Mouse (Mus musculus): ENCODE measurements at regions not wholly inside any gene's neighbourhood (a gene's known extent, or its start where the extent isn't known, plus 50 kb on each side); places are given as distances from the start of the nearest gene placed in this dataset.

GRCm38 (mm10) chr16:93456706-93457425 lies 147.0 kb downstream of the Setd4 start:
- Histone ChIP-seq H3K9me3 (no peaks in the 10 kb centered on the region), H3K36me3 (no peaks in the 10 kb centered on the region)
- 86% methylated on average over 17 of the region's 17 CpGs for WGBS

GRCm38 (mm10) chr16:93454080-93454997 lies 149.5 kb downstream of the Setd4 start:
- H3K27ac ChIP-seq (replicated peaks): no peak overlapping the region
- H3K4me3 ChIP-seq: no peak overlapping the region
- no peak overlapping the region for H3K9ac ChIP-seq
- peaks cover 12% of the 10 kb centered on the region for H3K27me3 ChIP-seq
- H3K36me3 ChIP-seq: no peaks in the 10 kb centered on the region
- ATAC-seq (ENCODE audit: low read depth): no peak
- H3K4me1 ChIP-seq (replicated peaks): peaks cover 9% of the 10 kb centered on the region
- H3K9me3 ChIP-seq: no peaks in the 10 kb centered on the region
- H3K4me2 ChIP-seq: no peak overlapping the region
- WGBS: 32% methylated on average over 8 of the region's 8 CpGs

More at GRCm38 (mm10) chr16:93456706-93457425, 147.0 kb downstream of the Setd4 start:
- Histone ChIP-seq H3K4me3 (no peak overlapping the region), H3K4me2 (no peak overlapping the region), H3K4me1 (replicated peaks) (peaks cover 21% of the 10 kb centered on the region), H3K9ac (no peak overlapping the region), H3K27ac (replicated peaks) (no peak overlapping the region), H3K27me3 (peaks cover 12% of the 10 kb centered on the region)
- ATAC-seq (ENCODE audit: low read depth): no peak

GRCm38 (mm10) chr16:93453056-93453455 lies 150.8 kb downstream of the Setd4 start:
- ATAC-seq (ENCODE audit: low read depth): no peak
- WGBS: 80% methylated on average over 9 of the region's 9 CpGs
- no peaks in the 10 kb centered on the region for H3K36me3 ChIP-seq
- H3K27ac ChIP-seq (replicated peaks): no peak overlapping the region
- H3K9ac ChIP-seq: no peak overlapping the region
- no peak overlapping the region for H3K4me3 ChIP-seq
- no peaks in the 10 kb centered on the region for H3K4me1 ChIP-seq (replicated peaks)
- H3K9me3 ChIP-seq: no peaks in the 10 kb centered on the region
- H3K27me3 ChIP-seq: peaks cover 12% of the 10 kb centered on the region
- H3K4me2 ChIP-seq: no peak overlapping the region

DNA sequence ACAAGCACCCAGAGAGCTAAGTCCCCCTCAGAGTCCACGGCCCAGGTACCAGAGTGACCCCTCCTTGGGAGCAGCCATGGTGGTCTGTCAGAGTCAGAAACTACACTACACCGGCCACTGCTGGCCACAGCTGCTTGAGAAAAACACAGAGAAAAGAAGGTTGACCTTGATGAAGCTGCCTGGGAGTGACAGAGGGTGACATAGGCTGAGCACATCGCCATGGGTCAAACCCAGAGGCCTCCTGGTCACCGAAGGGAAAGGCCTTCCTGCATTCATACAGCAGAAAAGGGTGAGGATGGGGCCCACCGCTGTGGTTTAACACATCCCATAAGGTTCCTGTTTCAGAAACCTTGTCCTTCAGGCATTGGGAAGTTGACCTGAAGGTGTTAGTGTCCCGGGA lies 153.0 kb downstream of the Setd4 start:
- peaks cover 12% of the 10 kb centered on the region for H3K27me3 ChIP-seq
- H3K4me2 ChIP-seq: no peak overlapping the region
- 81% methylated on average over 6 of the region's 6 CpGs for WGBS
- H3K4me3 ChIP-seq: no peak overlapping the region
- no peak overlapping the region for H3K27ac ChIP-seq (replicated peaks)
- H3K4me1 ChIP-seq (replicated peaks): no peaks in the 10 kb centered on the region
- H3K36me3 ChIP-seq: no peaks in the 10 kb centered on the region
- no peak for ATAC-seq (ENCODE audit: low read depth)
- H3K9me3 ChIP-seq: no peaks in the 10 kb centered on the region
- no peak overlapping the region for H3K9ac ChIP-seq

DNA sequence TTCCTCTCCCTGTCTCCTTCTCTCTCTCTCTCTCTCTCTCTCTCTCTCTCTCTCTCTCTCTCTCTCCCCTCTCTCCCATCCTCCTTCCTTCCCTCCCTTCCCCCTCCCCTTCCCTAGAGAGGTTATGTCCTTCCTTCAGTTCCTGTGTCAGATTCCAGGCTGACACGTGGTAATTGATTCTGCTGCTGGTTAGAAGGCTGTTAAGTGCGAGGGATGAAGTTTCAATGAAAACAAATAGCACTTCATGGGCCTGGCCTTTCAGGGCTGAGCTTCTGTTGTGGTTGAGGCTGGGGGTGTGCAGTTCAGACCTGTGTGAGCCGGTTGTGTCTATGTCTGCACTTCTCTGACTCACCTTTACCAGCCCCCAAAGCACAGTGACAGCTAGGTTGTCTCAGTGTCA lies 153.9 kb downstream of the Setd4 start:
- H3K27ac ChIP-seq (replicated peaks): no peak overlapping the region
- H3K4me3 ChIP-seq: no peak overlapping the region
- H3K4me2 ChIP-seq: no peak overlapping the region
- 6% methylated on average over 3 of the region's 3 CpGs for WGBS
- ATAC-seq (ENCODE audit: low read depth): no peak
- H3K27me3 ChIP-seq: peaks cover 12% of the 10 kb centered on the region
- no peaks in the 10 kb centered on the region for H3K9me3 ChIP-seq
- no peaks in the 10 kb centered on the region for H3K4me1 ChIP-seq (replicated peaks)
- no peaks in the 10 kb centered on the region for H3K36me3 ChIP-seq
- H3K9ac ChIP-seq: no peak overlapping the region

DNA sequence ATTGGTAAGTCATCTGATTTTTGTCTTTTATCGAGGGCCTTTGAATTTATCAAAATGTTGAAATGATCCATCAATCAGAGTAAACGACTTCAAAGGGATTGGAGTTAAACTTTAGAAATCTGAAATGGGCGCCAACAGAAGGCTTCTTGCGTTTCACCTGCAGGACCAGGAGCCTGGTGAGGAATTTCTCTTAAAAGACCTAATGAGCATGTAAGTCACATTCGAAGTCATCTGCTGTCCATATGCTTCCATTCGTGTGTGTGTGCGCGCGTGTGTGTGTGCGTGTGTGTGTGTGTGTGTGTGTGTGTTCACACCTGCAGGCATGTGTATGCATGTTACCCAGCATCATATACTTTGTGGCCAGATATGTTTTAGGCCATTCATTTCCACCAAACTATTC lies 155.7 kb downstream of the Setd4 start:
- 88% methylated on average over 10 of the region's 10 CpGs for WGBS
- no peak overlapping the region for H3K9ac ChIP-seq

DNA sequence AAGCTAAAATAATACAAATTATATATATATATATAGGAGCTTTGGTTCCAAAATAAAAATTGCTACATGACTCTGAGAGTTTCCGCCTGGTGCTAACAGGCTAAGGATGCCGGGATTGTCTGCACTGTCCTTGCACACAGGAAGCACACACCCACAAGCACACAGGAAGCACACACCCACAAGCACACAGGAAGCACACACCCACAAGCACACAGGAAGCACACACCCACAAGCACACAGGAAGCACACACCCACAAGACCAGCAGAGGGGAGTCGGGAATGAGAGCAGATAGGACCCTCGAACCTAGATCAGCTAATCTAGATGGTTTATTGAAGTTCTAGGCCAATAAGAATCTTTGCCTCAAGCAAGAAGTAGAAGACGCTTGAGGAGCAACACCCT lies 156.9 kb downstream of the Setd4 start:
- WGBS: 92% methylated on average over 5 of the region's 5 CpGs
- no peak for ATAC-seq (ENCODE audit: low read depth)

More for the DNA sequence above, 155.7 kb downstream of the Setd4 start:
- H3K36me3 ChIP-seq: no peaks in the 10 kb centered on the region
- no peak for ATAC-seq (ENCODE audit: low read depth)
- H3K4me1 ChIP-seq (replicated peaks): 0 out of 2 replicates have a peak, but pooled peaks cover under 1% of the 10 kb centered on the region
- peaks cover 2% of the 10 kb centered on the region for H3K27me3 ChIP-seq
- H3K4me2 ChIP-seq: no peak overlapping the region
- H3K27ac ChIP-seq (replicated peaks): no peak overlapping the region
- H3K4me3 ChIP-seq: no peak overlapping the region
- H3K9me3 ChIP-seq: 0 out of 2 replicates have a peak, but pooled peaks cover 5% of the 10 kb centered on the region

GRCm38 (mm10) chr16:93446206-93446605 lies 157.7 kb downstream of the Setd4 start:
- H3K4me3 ChIP-seq: no peak overlapping the region
- H3K27ac ChIP-seq (replicated peaks): no peak overlapping the region
- no peak overlapping the region for H3K4me2 ChIP-seq
- no peak overlapping the region for H3K9ac ChIP-seq
- H3K9me3 ChIP-seq: 0 out of 2 replicates have a peak, but pooled peaks cover 5% of the 10 kb centered on the region
- 0 out of 2 replicates have a peak, but pooled peaks cover 10% of the 10 kb centered on the region for H3K4me1 ChIP-seq (replicated peaks)
- no peaks in the 10 kb centered on the region for H3K36me3 ChIP-seq
- WGBS: 74% methylated on average over 13 of the region's 13 CpGs
- ATAC-seq (ENCODE audit: low read depth): no peak
- no peaks in the 10 kb centered on the region for H3K27me3 ChIP-seq

More for the DNA sequence above, 156.9 kb downstream of the Setd4 start:
- Histone ChIP-seq H3K27ac (replicated peaks) (no peak overlapping the region), H3K4me1 (replicated peaks) (0 out of 2 replicates have a peak, but pooled peaks cover 10% of the 10 kb centered on the region), H3K9me3 (0 out of 2 replicates have a peak, but pooled peaks cover 5% of the 10 kb centered on the region), H3K9ac (no peak overlapping the region), H3K36me3 (no peaks in the 10 kb centered on the region), H3K4me2 (no peak overlapping the region), H3K27me3 (no peaks in the 10 kb centered on the region), H3K4me3 (no peak overlapping the region)

- ATAC-seq (ENCODE audit: low read depth): no peak
- Histone ChIP-seq H3K36me3 (no peaks in the 10 kb centered on the region), H3K4me3 (no peak overlapping the region), H3K9me3 (0 out of 2 replicates have a peak, but pooled peaks cover 5% of the 10 kb centered on the region), H3K4me1 (replicated peaks) (0 out of 2 replicates have a peak, but pooled peaks cover 16% of the 10 kb centered on the region), H3K4me2 (no peak overlapping the region), H3K27ac (replicated peaks) (no peak overlapping the region), H3K9ac (no peak overlapping the region), H3K27me3 (no peaks in the 10 kb centered on the region)
- WGBS: 52% methylated on average over 11 of the region's 11 CpGs
Observed at GRCm38 (mm10) chr16:93442837-93443236, 161.0 kb downstream of the Setd4 start.

GRCm38 (mm10) chr16:93437608-93438425 lies 166.0 kb downstream of the Setd4 start:
- H3K4me3 ChIP-seq: no peak overlapping the region
- ATAC-seq (ENCODE audit: low read depth): no peak
- H3K27ac ChIP-seq (replicated peaks): no peak overlapping the region
- 0 out of 2 replicates have a peak overlapping the region, but pooled peaks have one; percentile 16 for H3K4me2 ChIP-seq
- H3K27me3 ChIP-seq: no peaks in the 10 kb centered on the region; the same call in 1 of the 2 replicates
- H3K36me3 ChIP-seq: no peaks in the 10 kb centered on the region
- no peaks in the 10 kb centered on the region for H3K9me3 ChIP-seq
- no peak overlapping the region for H3K9ac ChIP-seq
- 25% methylated on average over 14 of the region's 14 CpGs for WGBS
- H3K4me1 ChIP-seq (replicated peaks): 0 out of 2 replicates have a peak, but pooled peaks cover 15% of the 10 kb centered on the region

DNA sequence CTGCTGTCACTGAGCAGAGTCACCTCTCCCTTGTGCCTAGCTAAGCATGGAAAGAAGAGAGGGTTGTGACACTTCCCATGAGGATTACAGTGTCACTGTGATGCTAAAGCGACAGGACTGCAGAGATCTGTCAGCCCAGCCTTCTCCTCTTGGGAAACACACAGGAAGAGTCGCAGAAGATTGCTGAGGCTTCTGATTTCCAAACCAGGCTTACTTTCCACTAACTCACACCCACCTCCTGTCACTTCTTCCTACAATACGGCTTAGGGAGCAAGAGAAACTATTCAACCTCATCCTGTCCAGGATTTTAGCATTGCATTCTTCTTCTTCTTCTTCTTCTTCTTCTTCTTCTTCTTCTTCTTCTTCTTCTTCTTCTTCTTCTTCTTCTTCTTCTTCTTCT lies 167.1 kb downstream of the Setd4 start:
- WGBS: 71% methylated on average over 3 of the region's 3 CpGs
- H3K4me2 ChIP-seq: no peak overlapping the region
- no peak overlapping the region for H3K4me3 ChIP-seq
- H3K9ac ChIP-seq: no peak overlapping the region
- H3K4me1 ChIP-seq (replicated peaks): 0 out of 2 replicates have a peak, but pooled peaks cover 8% of the 10 kb centered on the region
- no peaks in the 10 kb centered on the region; the same call in 1 of the 2 replicates for H3K27me3 ChIP-seq
- H3K27ac ChIP-seq (replicated peaks): no peak overlapping the region
- ATAC-seq (ENCODE audit: low read depth): no peak
- no peaks in the 10 kb centered on the region for H3K36me3 ChIP-seq
- no peaks in the 10 kb centered on the region for H3K9me3 ChIP-seq

All from neural tube, embryonic 13.5 days (tissue).